Mouse (Mus musculus) inflammation-experienced regulatory T-cells, adult 6 months (primary cell): ENCODE results near the gene Sult1a1. TPM values are rescaled to one million over a fixed set of nuclear protein-coding genes. Genes with fewer than 3 reads are reported as not detected.
"Not testable (repeated sequence)": the region's sequence is repeated elsewhere in the genome, so short reads cannot be mapped to it uniquely, and the experiment has no call there.

Experiments used
- ATAC-seq: one replicate; pipeline ENCODE4 v1.8.0; 2017
- polyA plus RNA-seq, 3 experiments: library from polyadenylated mRNA; unstranded; fragments of 100-300 nt; shearing (Covaris generic); gene quantifications; one replicate each; pipeline ENCODE4 v1.2.1; 2017

The Sult1a1 gene
- polyA plus RNA-seq, 3 experiments from 2014 or later = 0.65 TPM; not detected in 2

- ATAC-seq = no peak
These were observed 20.1 kb upstream of the Sult1a1 start for GRCm38 (mm10) chr7:126696303-126696702.

DNA sequence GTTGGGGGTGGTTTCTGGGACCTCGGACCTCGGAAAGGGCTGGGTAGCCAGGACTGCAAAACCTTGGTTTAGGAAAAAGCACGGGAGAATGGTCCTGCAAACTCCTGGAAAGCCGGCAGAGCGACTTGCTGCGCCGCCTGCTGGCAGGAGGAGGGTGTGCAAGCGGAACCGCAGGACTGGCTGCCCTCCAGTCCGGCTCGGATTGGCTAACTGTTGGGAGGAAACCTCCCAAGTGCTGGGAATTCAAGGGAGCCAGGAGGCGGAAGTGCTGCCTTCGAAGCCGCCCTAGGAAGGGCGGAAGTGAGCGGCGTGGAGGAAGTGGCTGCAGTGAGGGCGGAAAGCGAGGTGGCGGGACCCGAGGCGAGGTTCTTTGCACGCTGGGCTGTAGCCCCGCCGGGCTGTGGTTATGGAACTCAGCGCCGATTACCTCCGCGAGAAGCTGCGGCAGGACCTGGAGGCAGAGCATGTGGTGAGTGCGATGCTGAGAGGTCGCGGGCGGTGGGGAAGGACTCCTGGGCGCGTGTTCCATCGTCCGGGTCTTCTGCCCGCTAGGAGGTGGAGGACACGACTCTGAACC is 19.5 kb upstream of the Sult1a1 start, which contains the start of gene Slx1b:
Gene Slx1b, minus strand, starts transcription at position 154 of the 577 bp plus-strand sequence.
- peak; percentile 85 for ATAC-seq

DNA sequence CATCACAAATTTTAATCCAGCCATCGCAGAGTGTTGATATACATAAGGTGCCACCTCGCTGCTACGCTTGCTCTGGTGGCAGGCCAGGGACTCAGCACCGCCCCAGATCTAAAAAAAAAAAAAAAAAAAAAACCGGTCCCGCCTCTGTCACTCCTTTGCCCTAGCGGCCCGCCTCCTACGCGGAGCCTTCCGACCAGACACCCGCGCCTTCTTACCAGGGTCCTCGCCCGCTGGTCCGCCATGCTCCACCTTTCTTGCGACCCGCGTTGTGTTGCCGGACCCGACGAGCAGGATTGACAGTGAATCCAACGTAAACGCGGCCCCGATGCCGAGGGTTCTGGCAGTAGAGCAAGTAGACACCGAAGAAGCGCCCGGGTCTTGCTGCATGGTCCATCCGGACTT is 19.0 kb upstream of the Sult1a1 start, which contains the start of gene Bola2:
Gene Bola2, plus strand, starts transcription at position 192 of the 402 bp plus-strand sequence.
- ATAC-seq = peak; percentile 55

DNA sequence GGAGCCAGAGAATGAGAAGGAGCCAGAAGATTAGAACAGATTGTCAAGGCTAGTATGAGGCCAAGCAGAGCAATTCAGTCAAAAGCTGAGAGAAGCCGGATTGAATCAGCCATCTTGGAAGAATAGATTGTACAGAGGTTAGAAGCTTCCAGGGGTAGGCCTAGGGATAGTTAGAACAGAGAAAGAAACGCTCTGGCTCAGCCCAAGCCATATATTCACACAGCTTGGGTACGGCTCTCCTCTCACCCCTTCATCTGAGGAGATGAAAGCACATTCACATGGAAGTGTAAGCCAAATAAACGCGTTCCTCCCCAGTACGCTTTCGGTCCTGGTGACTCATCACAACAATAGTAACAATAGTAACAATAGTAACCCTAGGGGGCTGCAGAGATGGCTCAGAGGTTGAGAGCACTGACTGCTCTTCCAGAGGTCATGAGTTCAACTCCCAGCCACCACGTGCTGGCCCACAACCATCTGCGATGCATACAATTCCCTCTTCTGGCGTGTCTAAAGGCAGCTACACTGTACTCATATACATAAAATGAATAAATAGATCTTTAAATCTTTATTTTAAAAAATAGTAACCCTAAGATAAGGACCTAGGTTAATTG is 18.3 kb upstream of the Sult1a1 start:
- ATAC-seq = no peak

GRCm38 (mm10) chr7:126693781-126694180 is 17.5 kb upstream of the Sult1a1 start:
- no peak for ATAC-seq

DNA sequence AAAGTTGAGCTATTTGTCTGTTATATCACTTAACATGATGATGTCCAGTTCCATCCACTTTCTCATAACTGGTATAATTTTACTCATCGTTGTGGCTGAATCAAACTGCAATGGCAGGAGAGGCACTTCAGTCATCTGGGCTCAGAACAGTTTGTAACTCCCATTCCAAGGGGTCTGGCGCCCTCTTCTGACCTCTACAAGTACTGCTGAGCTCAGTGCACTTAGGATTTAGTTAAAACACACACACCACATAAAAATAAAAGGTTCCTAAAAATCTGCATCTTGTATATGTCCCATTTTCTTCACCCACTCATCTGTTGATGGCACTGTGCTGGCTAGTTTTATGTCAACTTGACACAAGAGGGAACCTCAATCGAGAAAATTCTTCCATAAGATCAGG is 17.0 kb upstream of the Sult1a1 start:
- no peak for ATAC-seq

- ATAC-seq = no peak
These were observed 16.2 kb upstream of the Sult1a1 start for GRCm38 (mm10) chr7:126692426-126692825.

- ATAC-seq = no peak
These were observed 15.4 kb upstream of the Sult1a1 start for GRCm38 (mm10) chr7:126691676-126692075.

GRCm38 (mm10) chr7:126690737-126691136 is 14.5 kb upstream of the Sult1a1 start:
- ATAC-seq = no peak

- ATAC-seq = no peak
These were observed 12.8 kb upstream of the Sult1a1 start for GRCm38 (mm10) chr7:126689021-126689420.

- not testable (repeated sequence) for ATAC-seq
These were observed 11.9 kb upstream of the Sult1a1 start for GRCm38 (mm10) chr7:126688156-126688555.

GRCm38 (mm10) chr7:126681221-126681620 is 5.0 kb upstream of the Sult1a1 start:
- no peak for ATAC-seq

DNA sequence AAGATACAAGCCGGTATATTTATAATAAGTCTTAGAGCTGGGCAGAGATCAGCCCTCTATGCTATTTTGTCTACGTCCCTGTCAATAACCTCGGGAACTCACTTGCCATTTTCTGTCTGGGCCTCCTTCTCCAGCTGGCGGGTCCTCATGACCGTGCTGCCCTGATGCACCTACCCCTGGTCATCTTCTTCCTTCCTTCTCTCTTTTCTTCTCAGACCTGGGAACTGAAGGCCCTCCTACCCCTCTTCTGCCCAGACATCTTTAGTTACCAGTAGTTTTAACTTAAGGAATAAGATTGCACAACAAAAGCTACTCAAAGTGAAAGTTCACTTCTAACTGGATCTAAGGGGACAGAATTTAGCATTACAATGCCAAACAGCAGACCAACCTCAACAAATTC is 3.5 kb upstream of the Sult1a1 start:
- no peak for ATAC-seq

DNA sequence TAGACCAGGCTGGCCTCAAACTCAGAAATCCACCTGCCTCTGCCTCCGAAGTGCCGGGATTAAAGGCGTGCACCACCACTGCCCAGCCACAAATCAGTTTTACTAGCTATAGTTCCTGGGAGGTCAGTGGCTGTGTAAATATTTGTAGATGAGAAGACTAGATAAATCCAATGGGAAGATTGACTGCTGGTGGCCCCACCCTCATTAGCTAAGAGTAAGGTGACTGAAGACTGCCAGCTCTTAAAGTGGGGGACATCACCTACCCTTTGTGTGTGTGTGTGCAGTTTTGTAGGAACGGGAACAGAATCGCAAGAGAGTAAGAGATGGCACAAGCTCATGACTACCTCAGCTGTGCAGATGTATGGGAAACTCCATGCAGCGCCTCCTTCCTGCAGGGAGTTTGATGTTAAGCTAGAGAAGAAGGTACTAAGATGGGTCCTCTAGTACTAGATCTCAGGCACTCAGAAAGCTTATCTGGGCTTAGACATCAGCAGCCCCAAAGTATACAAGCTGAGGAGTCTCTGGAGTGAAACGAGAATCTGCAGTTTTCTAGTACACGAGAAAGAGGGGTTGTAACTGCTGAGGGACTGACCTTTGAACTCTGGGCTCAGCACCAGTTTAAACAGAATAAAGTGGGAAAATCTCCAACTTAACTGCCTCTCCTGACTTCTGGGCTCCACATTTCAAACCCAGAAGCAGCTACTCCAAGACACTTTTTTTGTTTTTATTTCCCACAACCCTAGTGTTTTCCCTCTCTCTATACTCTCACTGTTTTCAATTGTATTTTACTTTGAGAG is 2.5 kb upstream of the Sult1a1 start:
- ATAC-seq = no peak

- ATAC-seq = no peak
These were observed 494 bp upstream of the Sult1a1 start for GRCm38 (mm10) chr7:126676631-126677220.

DNA sequence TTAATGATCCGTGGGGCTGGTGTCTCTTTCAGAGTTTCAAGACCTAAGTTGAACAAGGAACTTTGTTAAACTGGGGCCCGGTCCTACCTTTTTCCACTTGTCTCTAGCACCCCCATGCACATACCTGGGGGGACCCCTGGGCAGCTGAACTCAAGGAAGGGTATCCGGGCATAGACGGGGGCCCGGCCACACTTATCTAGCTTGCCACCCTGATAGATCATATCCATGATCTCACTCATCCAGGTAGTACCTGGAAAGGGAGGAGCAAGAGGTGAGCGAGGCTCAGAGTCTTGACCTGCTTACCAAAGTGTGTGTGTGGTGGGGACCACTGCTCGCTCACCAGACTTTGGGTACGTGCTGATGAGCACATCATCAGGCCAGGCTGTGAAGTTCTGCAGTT is 1.1 kb downstream of the Sult1a1 start:
- ATAC-seq = no peak

GRCm38 (mm10) chr7:126672111-126672510 is 4.1 kb downstream of the Sult1a1 start:
- ATAC-seq = no peak

- no peak for ATAC-seq
These were observed 6.1 kb downstream of the Sult1a1 start for GRCm38 (mm10) chr7:126670152-126670551.

GRCm38 (mm10) chr7:126668452-126668851 is 7.8 kb downstream of the Sult1a1 start:
- ATAC-seq = no peak

- no peak for ATAC-seq
These were observed 8.6 kb downstream of the Sult1a1 start for GRCm38 (mm10) chr7:126667495-126668090.

DNA sequence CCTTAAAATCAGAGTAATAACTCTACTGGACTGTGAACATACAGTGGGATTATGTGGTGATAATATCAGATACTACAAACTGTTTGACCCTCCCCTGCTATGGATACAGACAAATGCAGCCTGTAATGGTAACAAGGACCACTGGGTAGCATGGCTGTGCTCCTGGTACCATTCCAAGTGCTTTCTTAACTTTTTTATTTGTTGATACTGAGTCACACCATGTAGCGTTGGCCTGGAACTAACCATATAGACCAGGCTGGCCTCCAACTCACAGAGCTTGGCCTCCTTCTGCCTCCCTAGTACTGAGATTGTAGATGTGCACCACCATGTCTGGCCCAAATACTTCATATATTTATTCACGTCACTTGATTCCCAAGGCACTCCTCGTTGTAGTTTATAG is 11.0 kb downstream of the Sult1a1 start:
- no peak for ATAC-seq

DNA sequence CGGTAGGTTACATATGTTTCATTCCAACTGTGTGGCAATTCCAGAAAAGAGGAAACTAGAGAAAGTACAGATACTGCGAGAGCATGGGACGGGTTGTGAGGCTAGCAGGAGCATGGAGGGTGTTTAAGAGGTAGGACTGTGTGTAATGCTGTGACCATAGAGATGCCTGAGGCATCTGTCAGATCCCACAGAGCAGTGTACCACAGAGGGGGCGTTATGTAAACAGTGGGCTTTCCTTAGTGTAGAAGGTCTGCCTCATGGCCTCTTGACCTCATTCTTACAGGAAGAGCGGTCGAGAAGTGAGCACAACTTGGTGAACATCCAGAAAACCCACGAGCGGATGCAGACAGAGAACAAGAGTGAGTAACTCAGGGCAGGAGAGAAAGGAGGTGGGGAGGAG is 12.6 kb downstream of the Sult1a1 start:
- ATAC-seq = no peak

- no peak for ATAC-seq
These were observed 16.5 kb downstream of the Sult1a1 start for GRCm38 (mm10) chr7:126659771-126660170.
